Mouse (Mus musculus) MEL (cell line): Measurements from ENCODE around the gene Tekt4. TPM values are rescaled to one million over a fixed set of nuclear protein-coding genes. Genes with fewer than 3 reads are reported as not detected.

Experiments
- DNase-seq: peaks from one replicate; pipeline ENCODE4 v3.0.0; 2011; ENCODE audit warnings: low read depth, low spot score
- H3K27ac ChIP-seq: 2 replicates; pipeline ENCODE4 v1.5.1; 2012; ENCODE audit warnings: low read depth, mild to moderate bottlenecking, control low read depth, low read length, moderate library complexity; ENCODE audit not compliant: control insufficient read depth
- H3K27me3 ChIP-seq, 2 experiments: fragments of 150-350 bp in 1 of 2; sonication (generic) in 1 of 2; 2 replicates each; pipeline ENCODE4 v1.6.1; 2012; ENCODE audit warnings: low read length in 2 of 2, mild to moderate bottlenecking in 2 of 2, improper control_type of control experiment in 1 of 2, moderate library complexity in 1 of 2; ENCODE audit not compliant: insufficient read depth in 2 of 2, control insufficient read depth in 1 of 2
- H3K36me3 ChIP-seq, 2 experiments: 2 replicates each; pipeline ENCODE4 v1.6.1; 2012 to 2014; ENCODE audit warnings: low read length in 2 of 2, improper control_type of control experiment in 1 of 2, inconsistent platforms in 1 of 2, mild to moderate bottlenecking in 1 of 2; ENCODE audit not compliant: insufficient read depth in 2 of 2, control insufficient read depth in 1 of 2
- H3K4me1 ChIP-seq, 2 experiments: fragments of 150-350 bp in 1 of 2; sonication (generic) in 1 of 2; 2 replicates each; pipeline ENCODE4 v1.6.1; 2012; ENCODE audit warnings: low read length in 2 of 2, improper control_type of control experiment in 1 of 2, mild to moderate bottlenecking in 1 of 2; ENCODE audit not compliant: insufficient read depth in 2 of 2, control insufficient read depth in 1 of 2
- H3K4me3 ChIP-seq, 2 experiments: fragments of 150-350 bp in 1 of 2; sonication (generic) in 1 of 2; 2 replicates each; pipeline ENCODE4 v1.5.1; 2012; ENCODE audit warnings: low read depth in 2 of 2, low read length in 2 of 2, mild to moderate bottlenecking in 2 of 2, moderate library complexity in 2 of 2, control low read depth in 1 of 2, improper control_type of control experiment in 1 of 2; ENCODE audit not compliant: control insufficient read depth in 1 of 2, insufficient read depth in 1 of 2
- H3K79me2 ChIP-seq: 2 replicates; pipeline ENCODE4 v1.6.1; 2012; ENCODE audit warnings: mild to moderate bottlenecking, low read length, moderate library complexity; ENCODE audit not compliant: control insufficient read depth, poor library complexity, insufficient read depth
- H3K9ac ChIP-seq: 2 replicates; pipeline ENCODE4 v1.6.1; 2012; ENCODE audit warnings: low read depth, mild to moderate bottlenecking, control low read depth, low read length, moderate library complexity; ENCODE audit not compliant: control insufficient read depth, poor library complexity, severe bottlenecking
- H3K9me3 ChIP-seq: fragments of 150-350 bp; sonication (generic); replicated peaks from 2 replicates; pipeline ENCODE4 v1.6.1; 2012; ENCODE audit warnings: mild to moderate bottlenecking, low read length, improper control_type of control experiment, moderate library complexity; ENCODE audit not compliant: insufficient read depth
- BHLHE40 ChIP-seq: IDR thresholded peaks from 2 replicates; pipeline ENCODE4 v1.6.1; 2012; ENCODE audit warnings: low read depth, mild to moderate bottlenecking, inconsistent platforms, low read length, improper control_type of control experiment, borderline replicate concordance
- CHD1 ChIP-seq: IDR thresholded peaks from 2 replicates; pipeline ENCODE4 v1.6.1; 2012; ENCODE audit warnings: low read depth, mild to moderate bottlenecking, inconsistent platforms, low read length, improper control_type of control experiment
- CHD2 ChIP-seq: IDR thresholded peaks from 2 replicates; pipeline ENCODE4 v1.6.1; 2011; ENCODE audit warnings: low read length, improper control_type of control experiment
- CTCF ChIP-seq, 3 experiments: IDR thresholded peaks in 2 of 3; conservative IDR thresholded peaks in 1 of 3; 2 replicates each; pipeline ENCODE4 v1.5.1; 2011 to 2012; ENCODE audit warnings: low read length in 3 of 3, low read depth in 2 of 3, mild to moderate bottlenecking in 2 of 3, improper control_type of control experiment in 1 of 3, inconsistent platforms in 1 of 3, mixed read lengths in 1 of 3, moderate library complexity in 1 of 3; ENCODE audit not compliant: control insufficient read depth in 1 of 3, insufficient read depth in 1 of 3, poor library complexity in 1 of 3, severe bottlenecking in 1 of 3
- E2F4 ChIP-seq: IDR thresholded peaks from 2 replicates; pipeline ENCODE4 v1.6.1; 2011; ENCODE audit warnings: low read depth, low read length, improper control_type of control experiment, borderline replicate concordance
- ELF1 ChIP-seq: IDR thresholded peaks from 2 replicates; pipeline ENCODE4 v1.6.1; 2014; ENCODE audit warnings: low read depth, mild to moderate bottlenecking, inconsistent platforms, low read length, improper control_type of control experiment, moderate library complexity
- EP300 ChIP-seq, 2 experiments: IDR thresholded peaks; 2 replicates each; pipeline ENCODE4 v1.6.1; 2011; ENCODE audit warnings: improper control_type of control experiment in 2 of 2, low read length in 2 of 2, low read depth in 1 of 2, mild to moderate bottlenecking in 1 of 2
- ETS1 ChIP-seq: IDR thresholded peaks from 2 replicates; pipeline ENCODE4 v1.6.1; 2012; ENCODE audit warnings: low read depth, mild to moderate bottlenecking, inconsistent platforms, low read length, improper control_type of control experiment, moderate library complexity
- HCFC1 ChIP-seq: IDR thresholded peaks from 2 replicates; pipeline ENCODE4 v1.6.1; 2012; ENCODE audit warnings: low read depth, mild to moderate bottlenecking, inconsistent platforms, low read length, improper control_type of control experiment, moderate library complexity
- JUND ChIP-seq: IDR thresholded peaks from 2 replicates; pipeline ENCODE4 v1.6.1; 2011; ENCODE audit warnings: low read depth, mild to moderate bottlenecking, improper control_type of control experiment, low read length
- MAZ ChIP-seq: IDR thresholded peaks from 2 replicates; pipeline ENCODE4 v1.6.1; 2012; ENCODE audit warnings: low read depth, mild to moderate bottlenecking, inconsistent platforms, low read length, improper control_type of control experiment
- MEF2A ChIP-seq: IDR thresholded peaks from 2 replicates; pipeline ENCODE4 v1.6.1; 2014; ENCODE audit warnings: low read depth, mild to moderate bottlenecking, inconsistent platforms, low read length, improper control_type of control experiment; ENCODE audit not compliant: poor library complexity, insufficient replicate concordance, severe bottlenecking; ENCODE audit errors: extremely low read depth
- MYB ChIP-seq: IDR thresholded peaks from 2 replicates; pipeline ENCODE4 v1.6.1; 2011; ENCODE audit warnings: mild to moderate bottlenecking, low read depth, low read length, improper control_type of control experiment
- NELFE ChIP-seq: IDR thresholded peaks from 2 replicates; pipeline ENCODE4 v1.6.1; 2011; ENCODE audit warnings: low read depth, low read length, improper control_type of control experiment
- NRF1 ChIP-seq: IDR thresholded peaks from 2 replicates; pipeline ENCODE4 v1.6.1; 2014; ENCODE audit warnings: low read depth, mild to moderate bottlenecking, inconsistent platforms, low read length, improper control_type of control experiment, moderate library complexity; ENCODE audit not compliant: poor library complexity, insufficient read depth, severe bottlenecking
- POLR2A ChIP-seq, 2 experiments: IDR thresholded peaks; 2 replicates each; pipeline ENCODE4 v1.6.1; 2011 to 2012; ENCODE audit warnings: low read length in 2 of 2, mild to moderate bottlenecking in 2 of 2, control low read depth in 1 of 2, improper control_type of control experiment in 1 of 2, low read depth in 1 of 2, moderate library complexity in 1 of 2; ENCODE audit not compliant: control insufficient read depth in 1 of 2, insufficient read depth in 1 of 2, poor library complexity in 1 of 2
- POLR2AphosphoS2 ChIP-seq: IDR thresholded peaks from 2 replicates; pipeline ENCODE4 v1.6.1; 2011; ENCODE audit warnings: low read length, improper control_type of control experiment
- RAD21 ChIP-seq: IDR thresholded peaks from 2 replicates; pipeline ENCODE4 v1.6.1; 2011; ENCODE audit warnings: mild to moderate bottlenecking, low read depth, low read length, improper control_type of control experiment
- USF2 ChIP-seq, 2 experiments: IDR thresholded peaks; 2 replicates each; pipeline ENCODE4 v1.6.1; 2011 to 2012; ENCODE audit warnings: improper control_type of control experiment in 2 of 2, low read length in 2 of 2, borderline replicate concordance in 1 of 2, inconsistent platforms in 1 of 2, low read depth in 1 of 2, mild to moderate bottlenecking in 1 of 2; ENCODE audit not compliant: insufficient read depth in 1 of 2
- ZMIZ1 ChIP-seq: IDR thresholded peaks from 2 replicates; pipeline ENCODE4 v1.6.1; 2012; ENCODE audit warnings: low read depth, mild to moderate bottlenecking, inconsistent platforms, low read length, improper control_type of control experiment, moderate library complexity
- ZNF384 ChIP-seq: IDR thresholded peaks from 2 replicates; pipeline ENCODE4 v1.6.1; 2012; ENCODE audit warnings: low read depth, mild to moderate bottlenecking, inconsistent platforms, low read length, improper control_type of control experiment
- polyA plus RNA-seq, 2 experiments: library from polyadenylated mRNA; stranded (reverse) in 1 of 2; unstranded in 1 of 2; fragments of >175 nt in 1 of 2; fragments of >200 nt in 1 of 2; gene quantifications; 2 replicates each; pipeline versions ENCODE4 v1.2.1 to v1.2.4; 2012; ENCODE audit warnings: low replicate concordance in 2 of 2, low read depth in 1 of 2; ENCODE audit not compliant: insufficient read length in 2 of 2, insufficient read depth in 1 of 2, missing spikeins in 1 of 2
- total RNA-seq: library from RNA; depleted of rRNA; stranded (reverse); fragments of 300-350 nt; gene quantifications from 2 replicates; pipeline ENCODE4 v1.2.3, GENCODE M21; 2012

Gene Tekt4
- total and polyA plus RNA-seq, 3 experiments, result not detected

DNA sequence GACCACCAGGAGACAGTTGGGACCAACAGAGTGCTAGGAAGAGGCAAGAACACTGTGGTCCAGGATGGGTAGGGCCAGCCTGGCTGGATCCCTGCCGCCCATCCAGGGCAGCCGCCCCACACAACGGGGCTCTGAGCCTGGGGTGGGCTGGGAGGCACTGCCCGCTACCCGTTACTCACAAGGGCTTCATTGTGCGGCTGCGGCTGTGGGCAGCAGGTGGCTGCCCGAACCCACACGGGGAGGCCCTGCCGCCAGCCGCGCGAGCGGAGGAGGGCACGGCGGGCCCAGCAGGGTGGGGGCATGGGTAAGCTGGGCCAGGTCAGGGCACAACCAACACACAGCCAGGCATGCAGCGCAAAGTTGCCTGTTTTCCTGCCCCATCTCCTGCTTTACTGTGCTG is 63.7 kb downstream of the Tekt4 start:
- Histone ChIP-seq H3K36me3 (no peaks in the 10 kb centered on the region), H3K79me2 (no peaks in the 10 kb centered on the region)
- TF ChIP-seq E2F4 (no peak), ZMIZ1 (no peak), HCFC1 (no peak), CTCF (IDR thresholded peaks at IDR 0.05 in 2 of 3, conservative IDR thresholded peaks at IDR 0.05 in 1 of 3; ENCODE audit: control insufficient read depth in 1 of 3, insufficient read depth in 1 of 3, low read depth in 2 of 3, low read length in 3 of 3, poor library complexity in 1 of 3, severe bottlenecking in 1 of 3) (no peak), JUND (no peak), POLR2A (IDR thresholded peaks at IDR 0.05; ENCODE audit: control insufficient read depth in 1 of 2, insufficient read depth in 1 of 2, low read depth in 1 of 2, low read length in 2 of 2, poor library complexity in 1 of 2) (no peak), EP300 (IDR thresholded peaks at IDR 0.05; ENCODE audit: low read depth in 1 of 2, low read length in 2 of 2) (no peak), MAZ (no peak), MEF2A (no peak), ETS1 (no peak), NELFE (no peak), CHD1 (no peak), CHD2 (no peak), ELF1 (no peak), ZNF384 (no peak)
- TF ChIP-seq, all 39 proteins: peak for 0
- no peak for DNase-seq
- no peaks in the 10 kb centered on the region for H3K27me3 ChIP-seq
- no peaks in the 10 kb centered on the region for H3K4me1 ChIP-seq
- H3K9me3 ChIP-seq, result no peaks in the 10 kb centered on the region
- H3K4me3 ChIP-seq, result no peak overlapping the region
- no peak overlapping the region for H3K9ac ChIP-seq
- H3K27ac ChIP-seq, result no peak overlapping the region

DNA sequence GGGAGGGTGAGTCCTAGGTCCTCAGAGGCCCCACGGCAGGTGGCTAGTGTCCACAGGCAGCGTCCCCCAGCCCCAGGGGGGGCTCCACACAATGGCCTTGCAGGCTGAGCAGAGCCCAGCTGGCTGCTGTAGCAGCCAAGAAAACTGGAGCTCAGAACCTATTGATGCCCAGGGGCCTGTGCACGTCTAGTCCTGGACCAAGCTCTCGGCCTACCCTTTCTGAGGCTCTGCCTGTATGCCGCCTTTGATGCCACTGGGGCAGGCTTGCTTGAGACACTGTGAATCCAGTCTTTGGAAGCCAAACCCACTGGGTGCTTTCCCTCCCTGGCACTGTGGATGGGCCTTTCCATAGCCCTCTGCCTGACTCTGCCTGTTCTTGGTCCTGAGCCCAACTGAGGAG is 65.1 kb downstream of the Tekt4 start:
- Histone ChIP-seq H3K4me3 (no peak overlapping the region), H3K79me2 (no peaks in the 10 kb centered on the region), H3K27me3 (no peaks in the 10 kb centered on the region), H3K27ac (no peak overlapping the region), H3K9me3 (no peaks in the 10 kb centered on the region), H3K9ac (no peak overlapping the region), H3K36me3 (no peaks in the 10 kb centered on the region), H3K4me1 (no peaks in the 10 kb centered on the region)
- TF ChIP-seq POLR2AphosphoS2 (no peak), MAZ (no peak), USF2 (IDR thresholded peaks at IDR 0.05; ENCODE audit: borderline replicate concordance in 1 of 2, insufficient read depth in 1 of 2, low read depth in 1 of 2, low read length in 2 of 2) (no peak), MEF2A (no peak), BHLHE40 (no peak), HCFC1 (no peak), CHD1 (no peak), NRF1 (no peak), RAD21 (no peak), MYB (no peak), ELF1 (no peak)
- DNase-seq, result no peak
